Mouse (Mus musculus): ENCODE data around the gene Nup62.

DNA sequence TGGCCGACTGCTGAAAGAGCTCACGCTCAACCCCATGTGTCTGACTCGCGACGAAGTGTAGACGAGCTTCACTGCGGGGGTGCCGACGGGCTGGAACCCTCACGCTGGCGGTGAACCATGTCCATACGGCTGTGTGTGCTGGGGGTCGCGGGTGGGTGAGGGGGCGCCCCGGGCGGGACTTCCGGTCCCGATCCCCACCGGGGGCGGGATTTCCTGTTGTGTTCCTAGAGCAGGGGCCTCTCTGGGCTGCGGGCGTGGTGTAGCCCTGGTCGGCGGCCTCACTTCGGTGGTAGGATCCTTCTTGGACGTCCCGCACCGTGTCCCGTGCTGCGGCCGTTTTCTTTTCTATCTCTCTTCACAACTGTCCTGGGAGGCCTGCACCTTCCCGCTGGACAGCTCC is 34.3 kb downstream of the Nup62 start:
- TF ChIP-seq ZC3H11A (IDR thresholded peaks at IDR 0.05; ENCODE audit: borderline replicate concordance, low read depth, low read length) (no peak), MAFK (IDR thresholded peaks at IDR 0.05; ENCODE audit: insufficient read depth, low read depth, low read length) (no peak)
